Mouse (Mus musculus): ENCODE results near the gene Sit1.

The Sit1 gene

DNA sequence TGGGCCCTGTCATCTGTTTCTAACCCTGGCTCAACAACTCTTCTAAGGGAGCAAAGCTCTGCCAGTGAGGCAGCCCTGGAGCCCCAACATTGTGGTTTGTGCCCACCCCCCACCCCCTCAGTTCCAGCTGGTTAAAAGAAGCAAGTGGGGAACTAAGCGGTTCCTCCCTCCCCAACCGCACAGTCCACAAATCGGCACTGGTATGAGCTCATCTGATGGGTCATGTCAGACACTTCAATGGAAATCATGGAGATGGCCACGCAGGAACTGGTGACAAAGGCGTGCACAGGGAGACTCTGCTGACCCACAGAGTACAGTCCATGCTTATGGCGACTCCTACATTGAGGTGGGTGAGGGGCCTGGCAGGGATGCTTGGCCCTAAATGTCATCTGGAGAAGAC lies 17.6 kb downstream of the Sit1 start:
- DNase-seq = no peak

DNA sequence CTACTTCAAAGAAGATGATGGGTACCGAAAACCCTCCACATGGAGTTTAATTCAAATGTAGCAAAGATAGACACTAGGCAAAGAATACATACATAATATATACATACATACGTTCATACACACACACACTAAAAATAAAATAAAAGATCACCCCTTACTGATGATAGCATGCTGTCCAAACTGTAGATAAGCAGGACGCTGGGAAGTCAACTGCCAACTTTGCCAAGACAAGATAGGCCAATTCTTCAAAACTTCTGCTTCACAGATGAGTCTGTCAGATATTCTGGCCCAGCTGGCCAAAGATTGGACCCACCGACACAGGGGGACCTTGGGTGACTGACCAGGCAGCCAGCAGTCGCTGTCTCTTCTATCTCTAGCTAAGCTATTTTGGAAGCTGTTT lies 20.4 kb downstream of the Sit1 start:
- DNase-seq = no peak

DNA sequence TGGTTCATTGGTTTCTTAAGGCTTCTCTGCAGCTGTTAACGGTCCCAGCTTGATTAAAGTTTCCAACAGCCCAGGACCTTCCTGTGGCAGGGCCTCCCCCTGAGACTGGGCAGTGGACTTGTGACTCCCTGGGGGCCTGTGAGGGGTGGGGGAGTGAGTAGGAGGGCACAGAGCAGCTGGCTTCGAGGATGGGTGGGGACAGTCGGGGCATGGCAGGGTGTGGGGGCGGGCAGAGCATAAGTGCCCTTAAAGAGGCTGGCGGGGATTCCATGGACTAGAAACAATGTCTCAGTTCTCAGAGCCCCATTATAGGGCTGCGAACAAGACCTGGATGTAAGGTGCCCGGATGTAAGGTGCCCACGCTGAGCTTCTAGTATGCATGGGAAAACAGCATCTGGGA lies 26.4 kb downstream of the Sit1 start:
- DNase-seq = no peak

DNA sequence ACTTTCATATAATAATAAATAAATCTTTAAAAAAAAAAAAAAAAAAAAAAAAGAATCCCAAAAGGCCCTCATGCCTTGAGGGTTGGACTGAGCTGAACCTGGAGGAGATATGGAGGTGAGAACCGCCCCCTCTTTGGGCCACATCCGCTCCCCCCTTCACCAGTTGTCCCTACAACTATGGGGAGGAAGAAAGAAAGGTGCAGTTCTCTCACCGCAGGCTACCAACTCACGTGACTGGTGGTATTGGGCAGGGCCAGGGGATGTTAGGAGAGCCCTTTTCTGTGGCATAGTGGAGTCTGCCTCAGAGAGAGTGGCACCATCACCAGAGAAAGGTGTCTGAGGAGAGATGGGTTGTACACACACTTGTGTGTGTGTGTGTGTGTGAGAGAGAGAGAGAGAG lies 27.1 kb downstream of the Sit1 start:
- no peak for DNase-seq

DNA sequence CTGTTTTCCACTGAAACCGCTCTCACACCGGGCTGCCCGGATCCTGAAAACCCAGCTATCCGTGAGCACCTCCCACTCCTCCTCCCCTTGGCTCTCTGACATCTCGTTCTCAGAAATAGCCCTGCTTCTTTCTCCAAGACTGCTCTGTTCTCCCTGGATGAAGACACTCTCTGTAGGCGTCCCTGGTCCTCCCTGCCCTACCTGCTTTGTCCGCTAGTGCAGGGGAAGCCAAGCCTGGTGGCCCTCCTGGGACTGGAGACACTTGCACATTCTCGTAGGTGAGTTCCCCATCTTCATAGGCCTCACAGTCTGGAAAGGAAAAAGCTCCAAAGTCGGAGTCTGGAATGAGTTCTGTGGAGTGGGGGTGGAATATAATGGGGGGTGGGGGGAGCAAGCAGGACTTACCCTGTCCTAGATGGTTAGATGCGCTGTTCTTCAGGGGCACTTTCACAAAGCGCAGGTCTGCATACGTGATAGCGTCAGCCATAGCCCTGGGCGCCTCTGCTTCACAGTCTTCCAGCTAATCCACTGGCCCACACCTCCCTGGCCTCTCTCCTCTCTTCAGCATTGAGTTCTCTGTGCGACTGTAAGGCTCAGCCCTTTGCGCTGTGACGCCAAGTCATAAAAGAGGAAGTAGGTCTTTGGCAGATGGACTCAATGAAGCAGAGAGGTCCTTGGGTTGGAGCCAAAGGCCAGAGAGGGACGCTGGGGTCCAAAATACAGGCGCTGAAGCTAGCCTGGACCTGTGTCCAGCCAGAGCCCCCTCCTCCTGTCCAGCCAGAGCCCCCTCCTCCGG lies 29.3 kb downstream of the Sit1 start, which contains the start of gene Cd72:
TSS of gene Cd72 (minus strand) at position 588 of the 796 bp plus-strand sequence.
- DNase-seq = no peak

DNA sequence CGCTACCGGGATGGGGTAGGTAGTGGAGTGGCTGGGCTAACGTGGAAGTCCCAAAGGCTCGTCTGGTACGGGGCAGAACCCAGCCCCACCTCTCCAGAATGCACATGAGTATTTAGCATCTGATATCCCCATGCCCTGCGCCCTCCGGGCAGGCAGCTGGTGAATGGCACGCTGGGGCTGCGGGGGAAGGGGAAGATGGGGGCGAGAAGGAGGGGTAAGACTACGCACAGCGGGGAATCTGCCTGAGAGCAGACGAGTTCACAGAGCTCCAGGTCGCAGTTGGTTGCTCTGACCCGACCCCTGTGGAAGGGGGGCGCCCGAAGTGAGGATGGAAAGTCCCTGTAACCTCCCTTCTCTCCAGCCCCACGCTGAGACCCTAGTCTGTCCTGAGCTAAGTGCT lies 30.1 kb downstream of the Sit1 start:
- DNase-seq = no peak

DNA sequence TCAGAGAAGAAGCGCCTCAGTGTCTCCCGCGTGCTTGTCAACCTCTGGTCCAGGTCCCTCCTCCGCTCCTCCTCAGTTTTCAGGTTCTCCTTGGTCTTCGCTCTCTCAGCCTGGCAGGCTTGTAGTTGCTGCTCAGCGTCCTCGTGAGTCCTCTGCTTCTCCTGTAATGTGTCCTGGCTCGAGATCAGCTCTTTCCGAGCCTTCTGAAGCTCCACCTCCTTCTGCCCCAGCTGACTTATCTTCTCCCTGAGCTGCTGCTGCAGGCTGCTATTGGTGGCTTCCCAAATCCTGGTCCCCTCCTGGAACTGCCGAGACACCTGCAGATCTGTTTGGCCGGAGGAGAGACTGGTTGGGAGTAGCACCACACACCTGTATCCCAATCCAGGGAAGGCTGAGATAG lies 31.2 kb downstream of the Sit1 start:
- no peak for DNase-seq

DNA sequence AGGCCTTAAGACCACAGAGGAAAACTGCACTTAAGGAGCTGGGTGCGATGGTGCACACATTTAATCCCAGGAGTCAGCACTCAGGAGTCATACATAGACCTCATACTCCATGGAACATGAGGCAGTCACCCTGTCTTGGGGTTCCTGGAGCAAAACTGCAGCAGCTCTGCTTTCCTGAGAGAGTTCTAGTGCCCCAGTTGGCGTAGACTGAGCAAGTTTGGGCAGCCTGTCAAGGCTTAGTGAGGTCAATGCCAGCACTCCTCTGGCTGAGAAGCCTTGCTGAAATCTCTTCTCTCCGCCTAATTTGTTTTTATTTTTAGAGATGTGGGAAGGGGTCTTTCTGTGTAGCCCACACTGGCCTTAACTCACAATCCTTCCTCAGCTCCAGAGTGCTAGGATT lies 35.0 kb downstream of the Sit1 start:
- DNase-seq = no peak

DNA sequence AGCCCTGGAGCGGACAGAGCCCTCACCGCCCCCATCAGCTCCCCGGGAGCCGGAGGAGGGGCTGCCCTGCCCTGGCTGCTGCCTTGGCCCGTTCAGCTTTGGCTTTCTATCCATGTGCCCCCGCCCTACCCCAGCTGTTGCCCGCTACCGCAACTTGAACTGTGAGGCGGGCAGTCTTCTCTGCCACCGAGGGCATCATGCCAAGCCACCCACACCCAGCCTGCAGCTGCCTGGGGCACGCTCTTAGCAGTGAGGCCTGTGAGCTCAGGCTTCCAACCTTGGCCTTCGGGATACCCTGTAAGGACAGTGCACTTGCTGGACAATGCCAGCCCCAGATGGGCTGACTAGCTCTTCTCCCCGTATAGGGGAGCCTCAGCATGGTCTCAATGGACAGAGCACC lies 36.3 kb downstream of the Sit1 start:
- no peak for DNase-seq

DNA sequence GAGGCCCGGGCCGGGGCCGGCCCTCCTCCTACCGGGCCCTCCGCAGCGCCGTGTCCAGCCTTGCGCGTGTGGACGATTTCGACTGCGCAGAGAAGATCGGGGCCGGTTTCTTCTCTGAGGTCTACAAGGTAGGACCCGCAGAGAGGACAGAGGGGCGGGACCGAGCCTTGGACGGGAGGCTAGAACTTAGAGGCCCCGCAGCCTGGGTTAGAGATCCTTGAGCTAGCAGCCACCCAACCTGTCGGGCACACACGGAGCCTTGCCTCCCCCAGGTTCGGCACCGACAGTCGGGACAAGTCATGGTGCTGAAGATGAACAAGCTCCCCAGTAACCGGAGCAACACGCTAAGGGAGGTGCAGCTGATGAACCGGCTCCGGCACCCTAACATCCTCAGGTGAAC lies 40.0 kb downstream of the Sit1 start:
- no peak for DNase-seq

DNA sequence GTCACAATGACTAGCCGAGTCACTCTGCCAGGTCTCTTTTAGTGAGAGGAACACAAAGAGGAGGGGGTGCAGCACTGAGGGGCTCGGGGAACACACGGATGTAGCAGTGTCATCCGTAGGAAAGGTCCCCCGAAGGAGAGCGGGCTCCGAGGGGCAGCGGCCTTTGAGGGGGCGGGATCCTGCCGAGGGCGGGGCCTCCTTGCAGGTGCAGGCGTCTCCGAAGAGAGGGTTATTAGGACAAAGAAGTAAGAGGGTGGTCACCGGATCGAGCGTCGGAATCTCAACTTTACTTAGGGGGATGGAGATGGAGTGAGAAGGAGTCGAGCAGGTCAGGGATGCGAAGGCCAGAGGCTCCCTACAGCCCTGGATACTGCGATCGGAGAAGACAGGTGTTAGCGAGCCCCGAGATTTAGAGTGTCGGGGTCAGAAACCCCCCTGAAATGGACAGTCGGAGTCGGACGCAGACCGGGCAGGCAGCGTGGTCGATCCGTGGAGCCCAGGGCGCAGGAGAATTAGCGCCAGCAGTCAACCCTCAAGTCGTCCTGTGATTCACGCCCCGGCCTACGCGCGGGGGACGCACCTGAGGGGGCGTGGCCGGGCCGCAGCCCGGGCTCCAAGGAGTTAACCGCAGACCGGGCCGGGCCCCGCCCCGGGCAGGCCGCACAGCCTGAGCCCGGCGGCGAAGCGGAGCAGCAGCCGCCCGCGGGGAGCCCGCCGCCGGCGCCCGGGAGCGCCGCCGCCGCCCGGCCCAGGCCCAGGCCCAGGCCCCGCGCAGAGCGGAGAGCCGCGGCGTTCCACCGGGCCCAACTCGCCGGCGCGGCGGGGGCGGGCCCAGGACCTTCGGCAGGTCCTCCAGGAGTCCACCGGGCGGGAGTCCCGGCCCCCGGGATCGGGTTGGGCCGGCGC lies 40.8 kb downstream of the Sit1 start:
- peak; percentile 77 for DNase-seq

DNA sequence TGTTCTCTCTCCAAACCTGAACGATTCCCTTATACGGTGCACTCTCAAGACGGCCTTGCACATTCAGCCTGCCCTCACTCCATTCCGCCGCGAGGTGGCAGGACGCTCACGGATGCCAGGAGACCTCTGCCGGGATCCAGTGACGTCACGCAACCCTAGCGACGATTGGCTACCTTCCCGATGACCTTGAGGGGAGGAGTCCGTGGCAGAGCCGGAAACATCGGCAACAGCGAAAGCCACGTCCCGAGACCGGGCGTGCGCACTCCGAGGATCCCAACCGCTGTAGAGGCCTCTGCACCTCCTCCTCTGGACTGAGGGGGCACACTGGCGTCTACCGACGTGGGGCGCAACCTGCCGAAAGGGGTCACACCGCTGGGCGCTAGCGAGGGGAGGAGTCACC lies 41.5 kb downstream of the Sit1 start:
- peak; percentile 99 for DNase-seq

DNA sequence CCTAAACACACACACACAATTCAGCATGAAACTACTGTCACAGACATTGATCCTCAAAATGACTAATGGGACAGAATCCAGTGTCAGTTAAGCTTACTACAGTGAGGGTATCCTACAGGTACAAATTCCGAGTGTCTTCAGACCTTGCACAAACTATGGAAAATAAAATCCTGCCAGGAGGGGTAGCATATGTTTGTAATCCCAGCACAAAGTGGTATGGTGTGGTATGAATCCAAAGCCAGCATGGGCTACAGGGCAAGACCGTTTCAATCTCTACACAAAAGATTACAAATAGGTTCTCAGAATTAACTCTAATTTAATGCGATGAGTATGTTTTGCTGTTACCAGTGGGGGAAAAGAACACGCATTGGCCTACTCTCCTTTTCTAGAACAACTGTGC lies 41.9 kb downstream of the Sit1 start, which contains the start of gene Tesk1:
TSS of gene Tesk1 (plus strand) at position 301 of the 400 bp plus-strand sequence.
- no peak for DNase-seq

DNA sequence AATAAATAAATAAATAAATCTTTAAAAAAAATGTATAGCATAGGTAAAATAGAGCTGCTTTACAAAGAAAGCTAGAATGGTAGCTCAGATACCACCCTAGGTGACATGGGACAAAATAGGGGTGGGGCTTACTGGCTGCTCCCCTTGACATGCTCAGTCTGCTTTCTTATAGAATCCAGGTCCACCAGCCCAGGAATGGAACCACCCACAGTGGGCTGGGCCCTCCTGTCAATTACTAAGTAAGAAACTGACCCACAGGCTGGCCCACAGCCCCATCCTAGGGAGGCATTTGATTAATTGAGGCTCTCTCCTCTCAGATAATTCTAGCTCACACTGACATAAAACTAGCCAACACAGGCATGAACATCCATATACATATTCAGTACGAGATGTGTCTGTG lies 50.7 kb downstream of the Sit1 start:
- no peak for DNase-seq

Data from right cerebral cortex, adult 18-20 months (tissue).